Mouse (Mus musculus) urinary bladder, postnatal 0 days (tissue): ENCODE data around the gene Mug1. TPM values are rescaled to one million over a fixed set of nuclear protein-coding genes. Genes with fewer than 3 reads are reported as not detected.

ENCODE experiments used
- polyA plus RNA-seq: library from polyadenylated mRNA; unstranded; fragments of >200 nt; fragmentation: Nextera tagmentation; extraction: Ambion mirVana; gene quantifications from 2 replicates; pipeline ENCODE4 v1.2.1, GENCODE M21; 2015

Gene Mug1
- polyA plus RNA-seq, result not detected in 2 replicates

DNA sequence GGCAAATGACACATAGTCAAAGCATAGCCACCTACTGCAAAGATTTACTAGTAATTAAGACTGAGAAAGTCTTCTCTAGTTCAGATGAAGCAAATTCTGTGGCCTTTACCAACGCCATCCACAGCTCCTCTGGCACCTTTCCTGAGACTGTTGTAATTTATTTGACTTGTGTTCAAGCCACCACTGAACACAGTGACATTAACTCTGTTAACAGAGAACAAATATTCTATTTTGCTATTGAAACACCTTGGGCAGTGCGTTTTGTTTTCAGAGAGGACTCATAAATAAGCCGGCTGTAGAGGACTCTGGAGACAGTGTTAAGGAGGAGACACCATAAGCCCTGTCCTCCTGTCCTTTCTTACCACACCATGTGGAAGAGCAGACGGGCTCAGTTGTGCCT is at the start of gene Mug1:
Mug1 (plus strand) TSS at position 271 of the 400 bp plus-strand sequence.

Other genes starting within 250 kb of the Mug1 start
- gene A2m, start 203.2 kb upstream of the Mug1 start, polyA plus RNA-seq, result 0.53 and 1.00 TPM in 2 replicates
- 0.02 TPM in 1 of 2 replicates, not detected in the other for gene Gm7298, start 105.6 kb upstream of the Mug1 start, polyA plus RNA-seq
- gene Mug2, start 168.2 kb downstream of the Mug1 start, polyA plus RNA-seq, result not detected in 2 replicates